Mouse (Mus musculus) hindbrain, embryonic 16.5 days (tissue): Measurements from ENCODE around the gene Neurl2. TPM values are rescaled to one million over a fixed set of nuclear protein-coding genes. Genes with fewer than 3 reads are reported as not detected.
A peak's percentile ranks its signal among the peaks of the same experiment; 100 is the strongest.
"Not testable (repeated sequence)": the region's sequence is repeated elsewhere in the genome, so short reads cannot be mapped to it uniquely, and the experiment has no call there.

Source experiments
- ATAC-seq: fragments of 200-750 bp; cut with Nextera tagmentation; 2 replicates; pipeline ENCODE4 v1.8.0; 2017; ENCODE audit warnings: moderate TSS enrichment, moderate library complexity
- H3K27ac ChIP-seq: fragments of 300-500 bp; sonication (generic); 2 replicates; pipeline ENCODE4 v1.5.1; 2014; ENCODE audit warnings: low read depth, mild to moderate bottlenecking, control low read depth, low read length, moderate library complexity
- H3K27me3 ChIP-seq: fragments of 300-500 bp; sonication (generic); replicated peaks from 2 replicates; pipeline ENCODE4 v1.6.1; 2014; ENCODE audit warnings: low read length; ENCODE audit not compliant: control insufficient read depth, insufficient read depth
- H3K36me3 ChIP-seq: fragments of 300-500 bp; sonication (generic); 2 replicates; pipeline ENCODE4 v1.6.1; 2014; ENCODE audit warnings: mild to moderate bottlenecking, low read length, moderate library complexity, mixed read lengths; ENCODE audit not compliant: control insufficient read depth, insufficient read depth
- H3K4me1 ChIP-seq: fragments of 300-500 bp; sonication (generic); 2 replicates; pipeline ENCODE4 v1.6.1; 2014; ENCODE audit warnings: low read depth, low read length; ENCODE audit not compliant: control insufficient read depth, insufficient read depth
- H3K4me2 ChIP-seq: fragments of 300-500 bp; sonication (generic); 2 replicates; pipeline ENCODE4 v1.6.1; 2014; ENCODE audit warnings: mild to moderate bottlenecking, low read length, control low read depth, moderate library complexity
- H3K4me3 ChIP-seq: fragments of 300-500 bp; sonication (generic); 2 replicates; pipeline ENCODE4 v1.5.1; 2014; ENCODE audit warnings: mild to moderate bottlenecking, low read length, control low read depth, moderate library complexity
- H3K9ac ChIP-seq: fragments of 300-500 bp; sonication (generic); 2 replicates; pipeline ENCODE4 v1.6.1; 2014; ENCODE audit warnings: low read depth, mild to moderate bottlenecking, control low read depth, low read length, moderate library complexity
- H3K9me3 ChIP-seq: fragments of 300-500 bp; sonication (generic); 2 replicates; pipeline ENCODE4 v1.6.1; 2014; ENCODE audit warnings: mild to moderate bottlenecking, low read length, moderate library complexity; ENCODE audit not compliant: control insufficient read depth
- WGBS: fragments of 180-500 bp; shearing (Covaris S2); extraction: QIAGEN DNeasy Blood & Tissue Kit; methylation state at CpG from one replicate; pipeline ENCODE4 v1.1.7; 2014; 5-methylcytosine and 5-hydroxymethylcytosine counted together
- polyA plus RNA-seq: library from polyadenylated mRNA; unstranded; fragments of >200 nt; fragmentation: Nextera tagmentation; extraction: Ambion mirVana; gene quantifications from 2 replicates; pipeline ENCODE4 v1.2.1, GENCODE M21; 2015

Neurl2 gene
- 6.7 and 7.8 TPM in 2 replicates for polyA plus RNA-seq

- Histone ChIP-seq H3K4me3 (peak within 1 kb of the TSS; percentile 69), H3K9me3 (no peaks in the 10 kb centered on the region), H3K4me1 (peaks cover 17% of the 10 kb centered on the region), H3K27ac (peak within 1 kb of the TSS; percentile 78), H3K4me2 (peak within 1 kb of the TSS; percentile 99), H3K9ac (peak within 1 kb of the TSS; percentile 79), H3K27me3 (no peaks in the 10 kb centered on the region), H3K36me3 (peaks cover 4% of the 10 kb centered on the region; the same call in 1 of the 2 replicates)
- peak; percentile 70 for ATAC-seq
- WGBS = under 1% methylated on average over 31 of the region's 31 CpGs
These were observed at the start of gene Neurl2 for GRCm38 (mm10) chr2:164833314-164833959. Gene Neurl2 (minus strand): TSS chr2:164833456.

GRCm38 (mm10) chr2:164882619-164883018, 49.4 kb upstream of the Neurl2 start:
- H3K27me3 ChIP-seq = no peaks in the 10 kb centered on the region
- no peak overlapping the region for H3K4me2 ChIP-seq
- H3K4me1 ChIP-seq = peaks cover 24% of the 10 kb centered on the region
- H3K36me3 ChIP-seq = peaks cover 30% of the 10 kb centered on the region
- H3K4me3 ChIP-seq = no peak overlapping the region
- H3K9ac ChIP-seq = no peak overlapping the region
- 32% methylated on average over 9 of the region's 9 CpGs for WGBS
- no peaks in the 10 kb centered on the region for H3K9me3 ChIP-seq
- H3K27ac ChIP-seq = no peak overlapping the region
- ATAC-seq = no peak

GRCm38 (mm10) chr2:164879568-164880277, 46.5 kb upstream of the Neurl2 start:
- H3K27me3 ChIP-seq = no peaks in the 10 kb centered on the region
- H3K4me1 ChIP-seq = peaks cover 20% of the 10 kb centered on the region
- ATAC-seq = peak; percentile 88
- peak overlapping the region; percentile 99 for H3K9ac ChIP-seq
- no peaks in the 10 kb centered on the region for H3K9me3 ChIP-seq
- H3K4me3 ChIP-seq = peak overlapping the region; percentile 81
- peak overlapping the region; percentile 100 for H3K27ac ChIP-seq
- H3K4me2 ChIP-seq = peak overlapping the region; percentile 90
- under 1% methylated on average over 67 of the region's 72 CpGs for WGBS
- H3K36me3 ChIP-seq = peaks cover 14% of the 10 kb centered on the region

GRCm38 (mm10) chr2:164879228-164879567, 45.9 kb upstream of the Neurl2 start, which contains the start of gene Pcif1:
Gene Pcif1 (plus strand): TSS chr2:164879304.
- under 1% methylated on average over 36 of the region's 40 CpGs for WGBS
- H3K36me3 ChIP-seq = peaks cover 12% of the 10 kb centered on the region

GRCm38 (mm10) chr2:164878509-164879227, 45.4 kb upstream of the Neurl2 start:
- H3K4me3 ChIP-seq = peak overlapping the region; percentile 81
- ATAC-seq = peak; percentile 59
- H3K27ac ChIP-seq = peak overlapping the region; percentile 100
- 3% methylated on average over 28 of the region's 28 CpGs for WGBS
- H3K4me2 ChIP-seq = peak overlapping the region; percentile 94
- H3K9ac ChIP-seq = peak overlapping the region; percentile 99
- H3K27me3 ChIP-seq = no peaks in the 10 kb centered on the region
- peaks cover 7% of the 10 kb centered on the region for H3K36me3 ChIP-seq
- peaks cover 20% of the 10 kb centered on the region for H3K4me1 ChIP-seq
- H3K9me3 ChIP-seq = no peaks in the 10 kb centered on the region

More at GRCm38 (mm10) chr2:164879228-164879567, 45.9 kb upstream of the Neurl2 start, which contains the start of gene Pcif1:
- Histone ChIP-seq H3K4me3 (peak within 1 kb of the TSS; percentile 81), H3K27me3 (no peaks in the 10 kb centered on the region), H3K4me1 (peaks cover 20% of the 10 kb centered on the region), H3K4me2 (peak within 1 kb of the TSS; percentile 94), H3K9me3 (no peaks in the 10 kb centered on the region), H3K27ac (peak within 1 kb of the TSS; percentile 100), H3K9ac (peak within 1 kb of the TSS; percentile 99)
- ATAC-seq = peak; percentile 87

- H3K36me3 ChIP-seq, H3K27me3 ChIP-seq, H3K9ac ChIP-seq, H3K9me3 ChIP-seq, ATAC-seq: not testable (repeated sequence)
- peak overlapping the region; percentile 81; the same call in 1 of the 2 replicates for H3K4me3 ChIP-seq
- H3K27ac ChIP-seq = 0 out of 2 replicates have a peak overlapping the region, but pooled peaks have one; percentile 17
- peak overlapping the region; percentile 94 for H3K4me2 ChIP-seq
- H3K4me1 ChIP-seq = peaks cover 19% of the 10 kb centered on the region
- WGBS = 76% methylated on average over 11 of the region's 11 CpGs
These were observed 44.3 kb upstream of the Neurl2 start for GRCm38 (mm10) chr2:164877376-164878215.

GRCm38 (mm10) chr2:164875648-164876047, 42.4 kb upstream of the Neurl2 start:
- H3K4me3 ChIP-seq, H3K36me3 ChIP-seq, H3K9me3 ChIP-seq, ATAC-seq, H3K9ac ChIP-seq, H3K27ac ChIP-seq, H3K4me2 ChIP-seq, H3K27me3 ChIP-seq: not testable (repeated sequence)
- peaks cover 12% of the 10 kb centered on the region for H3K4me1 ChIP-seq
- 53% methylated on average over 2 of the region's 2 CpGs for WGBS

GRCm38 (mm10) chr2:164874239-164874769, 41.0 kb upstream of the Neurl2 start:
- no peak overlapping the region for H3K4me2 ChIP-seq
- peaks cover 7% of the 10 kb centered on the region for H3K4me1 ChIP-seq
- no peak overlapping the region for H3K4me3 ChIP-seq
- no peaks in the 10 kb centered on the region for H3K27me3 ChIP-seq
- H3K36me3 ChIP-seq = 0 out of 2 replicates have a peak, but pooled peaks cover 2% of the 10 kb centered on the region
- WGBS = 35% methylated on average over 1 of the region's 1 CpGs
- no peaks in the 10 kb centered on the region for H3K9me3 ChIP-seq
- peak overlapping the region; percentile 44; the same call in 1 of the 2 replicates for H3K27ac ChIP-seq
- ATAC-seq = no peak
- H3K9ac ChIP-seq = no peak overlapping the region
